Mouse (Mus musculus) MEL (cell line): ENCODE measurements at regions not wholly inside any gene's neighbourhood (a gene's known extent, or its start where the extent isn't known, plus 50 kb on each side); places are given as distances from the start of the nearest gene placed in this dataset.

Source experiments
- DNase-seq: peaks from one replicate; pipeline ENCODE4 v3.0.0; 2011; ENCODE audit warnings: low read depth, low spot score
- H3K27ac ChIP-seq: 2 replicates; pipeline ENCODE4 v1.5.1; 2012; ENCODE audit warnings: low read depth, mild to moderate bottlenecking, control low read depth, low read length, moderate library complexity; ENCODE audit not compliant: control insufficient read depth
- H3K27me3 ChIP-seq, 2 experiments: fragments of 150-350 bp in 1 of 2; sonication (generic) in 1 of 2; 2 replicates each; pipeline ENCODE4 v1.6.1; 2012; ENCODE audit warnings: low read length in 2 of 2, mild to moderate bottlenecking in 2 of 2, improper control_type of control experiment in 1 of 2, moderate library complexity in 1 of 2; ENCODE audit not compliant: insufficient read depth in 2 of 2, control insufficient read depth in 1 of 2
- H3K36me3 ChIP-seq, 2 experiments: 2 replicates each; pipeline ENCODE4 v1.6.1; 2012 to 2014; ENCODE audit warnings: low read length in 2 of 2, improper control_type of control experiment in 1 of 2, inconsistent platforms in 1 of 2, mild to moderate bottlenecking in 1 of 2; ENCODE audit not compliant: insufficient read depth in 2 of 2, control insufficient read depth in 1 of 2
- H3K4me1 ChIP-seq, 2 experiments: fragments of 150-350 bp in 1 of 2; sonication (generic) in 1 of 2; 2 replicates each; pipeline ENCODE4 v1.6.1; 2012; ENCODE audit warnings: low read length in 2 of 2, improper control_type of control experiment in 1 of 2, mild to moderate bottlenecking in 1 of 2; ENCODE audit not compliant: insufficient read depth in 2 of 2, control insufficient read depth in 1 of 2
- H3K4me3 ChIP-seq, 2 experiments: fragments of 150-350 bp in 1 of 2; sonication (generic) in 1 of 2; 2 replicates each; pipeline ENCODE4 v1.5.1; 2012; ENCODE audit warnings: low read depth in 2 of 2, low read length in 2 of 2, mild to moderate bottlenecking in 2 of 2, moderate library complexity in 2 of 2, control low read depth in 1 of 2, improper control_type of control experiment in 1 of 2; ENCODE audit not compliant: control insufficient read depth in 1 of 2, insufficient read depth in 1 of 2
- H3K79me2 ChIP-seq: 2 replicates; pipeline ENCODE4 v1.6.1; 2012; ENCODE audit warnings: mild to moderate bottlenecking, low read length, moderate library complexity; ENCODE audit not compliant: control insufficient read depth, poor library complexity, insufficient read depth
- H3K9ac ChIP-seq: 2 replicates; pipeline ENCODE4 v1.6.1; 2012; ENCODE audit warnings: low read depth, mild to moderate bottlenecking, control low read depth, low read length, moderate library complexity; ENCODE audit not compliant: control insufficient read depth, poor library complexity, severe bottlenecking
- H3K9me3 ChIP-seq: fragments of 150-350 bp; sonication (generic); replicated peaks from 2 replicates; pipeline ENCODE4 v1.6.1; 2012; ENCODE audit warnings: mild to moderate bottlenecking, low read length, improper control_type of control experiment, moderate library complexity; ENCODE audit not compliant: insufficient read depth
- CHD2 ChIP-seq: IDR thresholded peaks from 2 replicates; pipeline ENCODE4 v1.6.1; 2011; ENCODE audit warnings: low read length, improper control_type of control experiment
- ELF1 ChIP-seq: IDR thresholded peaks from 2 replicates; pipeline ENCODE4 v1.6.1; 2014; ENCODE audit warnings: low read depth, mild to moderate bottlenecking, inconsistent platforms, low read length, improper control_type of control experiment, moderate library complexity
- EP300 ChIP-seq, 2 experiments: IDR thresholded peaks; 2 replicates each; pipeline ENCODE4 v1.6.1; 2011; ENCODE audit warnings: improper control_type of control experiment in 2 of 2, low read length in 2 of 2, low read depth in 1 of 2, mild to moderate bottlenecking in 1 of 2
- ETS1 ChIP-seq: IDR thresholded peaks from 2 replicates; pipeline ENCODE4 v1.6.1; 2012; ENCODE audit warnings: low read depth, mild to moderate bottlenecking, inconsistent platforms, low read length, improper control_type of control experiment, moderate library complexity
- GABPA ChIP-seq: IDR thresholded peaks from 2 replicates; pipeline ENCODE4 v1.6.1; 2012; ENCODE audit warnings: low read depth, mild to moderate bottlenecking, inconsistent platforms, low read length, improper control_type of control experiment, moderate library complexity
- HCFC1 ChIP-seq: IDR thresholded peaks from 2 replicates; pipeline ENCODE4 v1.6.1; 2012; ENCODE audit warnings: low read depth, mild to moderate bottlenecking, inconsistent platforms, low read length, improper control_type of control experiment, moderate library complexity
- MYB ChIP-seq: IDR thresholded peaks from 2 replicates; pipeline ENCODE4 v1.6.1; 2011; ENCODE audit warnings: mild to moderate bottlenecking, low read depth, low read length, improper control_type of control experiment
- MYC ChIP-seq: IDR thresholded peaks from 2 replicates; pipeline ENCODE4 v1.6.1; 2011; ENCODE audit warnings: low read depth, mild to moderate bottlenecking, low read length, improper control_type of control experiment, moderate library complexity
- POLR2AphosphoS2 ChIP-seq: IDR thresholded peaks from 2 replicates; pipeline ENCODE4 v1.6.1; 2011; ENCODE audit warnings: low read length, improper control_type of control experiment
- RAD21 ChIP-seq: IDR thresholded peaks from 2 replicates; pipeline ENCODE4 v1.6.1; 2011; ENCODE audit warnings: mild to moderate bottlenecking, low read depth, low read length, improper control_type of control experiment
- SMC3 ChIP-seq: IDR thresholded peaks from 2 replicates; pipeline ENCODE4 v1.6.1; 2011; ENCODE audit warnings: low read depth, low read length, improper control_type of control experiment
- USF1 ChIP-seq: IDR thresholded peaks from 2 replicates; pipeline ENCODE4 v1.6.1; 2014; ENCODE audit warnings: low read depth, mild to moderate bottlenecking, inconsistent platforms, low read length, improper control_type of control experiment, moderate library complexity
- USF2 ChIP-seq, 2 experiments: IDR thresholded peaks; 2 replicates each; pipeline ENCODE4 v1.6.1; 2011 to 2012; ENCODE audit warnings: improper control_type of control experiment in 2 of 2, low read length in 2 of 2, borderline replicate concordance in 1 of 2, inconsistent platforms in 1 of 2, low read depth in 1 of 2, mild to moderate bottlenecking in 1 of 2; ENCODE audit not compliant: insufficient read depth in 1 of 2
- ZC3H11A ChIP-seq: IDR thresholded peaks from 2 replicates; pipeline ENCODE4 v1.6.1; 2012; ENCODE audit warnings: low read depth, mild to moderate bottlenecking, inconsistent platforms, low read length, improper control_type of control experiment
- ZMIZ1 ChIP-seq: IDR thresholded peaks from 2 replicates; pipeline ENCODE4 v1.6.1; 2012; ENCODE audit warnings: low read depth, mild to moderate bottlenecking, inconsistent platforms, low read length, improper control_type of control experiment, moderate library complexity

GRCm38 (mm10) chr2:116983351-116983750, 104.9 kb downstream of the Tmco5 start:
- no peak overlapping the region for H3K4me3 ChIP-seq
- H3K9ac ChIP-seq = no peak overlapping the region
- DNase-seq = no peak
- no peak for TF ChIP-seq SMC3
- TF ChIP-seq, all 39 proteins: peak for 0
- H3K4me1 ChIP-seq = no peaks in the 10 kb centered on the region; a peak in 1 of 4 replicates
- H3K9me3 ChIP-seq = no peaks in the 10 kb centered on the region
- H3K36me3 ChIP-seq = peaks cover 0 to 7% of the 10 kb centered on the region in 2 experiments; a peak in 2 of 4 replicates
- no peak overlapping the region for H3K27ac ChIP-seq
- H3K79me2 ChIP-seq = no peaks in the 10 kb centered on the region
- no peaks in the 10 kb centered on the region for H3K27me3 ChIP-seq

DNA sequence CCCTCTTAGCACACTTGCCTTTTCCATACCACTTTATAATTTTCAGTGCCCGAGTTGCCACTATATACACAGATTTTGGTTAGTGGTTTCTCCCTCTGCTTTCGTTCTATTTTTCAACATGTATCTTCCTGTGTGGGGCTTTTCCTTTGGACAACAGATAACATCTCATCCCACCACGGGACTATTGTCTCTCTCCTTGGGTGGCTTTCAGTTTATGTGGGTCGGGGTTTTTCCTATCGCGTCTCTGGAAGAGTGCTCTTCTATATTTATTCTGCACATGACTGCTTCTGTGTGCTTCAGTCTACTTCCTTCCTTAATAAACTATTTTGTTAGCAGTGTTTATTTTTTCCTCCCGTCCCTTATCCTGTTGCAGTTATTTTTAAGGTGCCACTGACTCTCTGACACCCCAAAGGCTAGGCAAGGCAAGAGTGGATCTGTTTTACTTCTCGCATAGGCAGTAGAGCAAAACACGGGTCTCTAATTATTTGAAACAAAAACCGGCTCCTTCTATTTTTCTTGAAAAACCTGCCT, 105.4 kb downstream of the Tmco5 start:
- Histone ChIP-seq H3K79me2 (no peaks in the 10 kb centered on the region), H3K9ac (no peak overlapping the region), H3K27ac (no peak overlapping the region), H3K27me3 (no peaks in the 10 kb centered on the region), H3K36me3 (peaks cover 0 to 11% of the 10 kb centered on the region in 2 experiments; a peak in 2 of 4 replicates), H3K4me1 (no peaks in the 10 kb centered on the region; a peak in 1 of 4 replicates), H3K4me3 (no peak overlapping the region), H3K9me3 (no peaks in the 10 kb centered on the region)
- no peak for TF ChIP-seq ETS1
- DNase-seq = no peak

DNA sequence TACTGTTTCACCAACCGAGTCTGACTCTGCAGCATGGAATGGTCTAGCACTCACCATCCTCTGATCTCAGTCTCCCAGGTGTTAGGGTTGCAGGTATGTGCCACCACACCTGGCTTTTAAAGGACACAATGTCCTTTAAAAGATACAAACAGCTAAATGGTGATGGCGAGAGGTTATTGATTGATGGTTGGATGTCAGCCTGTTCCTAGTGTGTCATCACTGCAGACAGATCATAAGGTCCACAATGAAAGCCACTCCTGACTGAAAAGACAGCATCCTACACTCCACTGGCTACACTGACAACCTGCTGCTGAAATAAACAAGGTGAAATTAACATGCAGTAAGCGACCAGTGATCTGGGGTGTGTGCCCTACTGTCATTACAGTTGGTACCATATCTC, 106.1 kb downstream of the Tmco5 start:
- Histone ChIP-seq H3K27me3 (no peaks in the 10 kb centered on the region), H3K9ac (no peak overlapping the region), H3K9me3 (no peaks in the 10 kb centered on the region), H3K36me3 (peaks cover 0 to 17% of the 10 kb centered on the region in 2 experiments; a peak in 2 of 4 replicates), H3K4me1 (peaks cover 0 to 6% of the 10 kb centered on the region in 2 experiments; a peak in 2 of 4 replicates), H3K4me3 (no peak overlapping the region), H3K79me2 (no peaks in the 10 kb centered on the region), H3K27ac (no peak overlapping the region)
- DNase-seq = no peak
- TF ChIP-seq EP300 (IDR thresholded peaks at IDR 0.05; ENCODE audit: low read depth in 1 of 2, low read length in 2 of 2) = no peak
- no peak for TF ChIP-seq HCFC1
- no peak for TF ChIP-seq ETS1
- no peak for TF ChIP-seq GABPA
- no peak for TF ChIP-seq ELF1
- no peak for TF ChIP-seq USF1
- TF ChIP-seq ZC3H11A = no peak
- TF ChIP-seq RAD21 = no peak
- TF ChIP-seq MYC = no peak
- TF ChIP-seq CHD2 = no peak
- no peak for TF ChIP-seq MYB
- no peak for TF ChIP-seq USF2 (IDR thresholded peaks at IDR 0.05; ENCODE audit: borderline replicate concordance in 1 of 2, insufficient read depth in 1 of 2, low read depth in 1 of 2, low read length in 2 of 2)
- TF ChIP-seq POLR2AphosphoS2 = no peak
- TF ChIP-seq ZMIZ1 = no peak
- TF ChIP-seq, all 39 proteins: peak for 0
